Mouse (Mus musculus): ENCODE data around the gene Zfp811. TPM values are rescaled to one million over a fixed set of nuclear protein-coding genes. Genes with fewer than 3 reads are reported as not detected.

The Zfp811 gene
- polyA plus RNA-seq, 1 experiment from 2014 or later, result 40.9 TPM

GRCm38 (mm10) chr17:32750611-32751010, 59.1 kb downstream of the Zfp811 start:
- 53% methylated on average over 5 of the region's 5 CpGs for WGBS
- H3K36me3 ChIP-seq, result no peaks in the 10 kb centered on the region

More at GRCm38 (mm10) chr17:32750611-32751010, 59.1 kb downstream of the Zfp811 start:
- no peak for ATAC-seq (replicated peaks)
- no peak overlapping the region for H3K27ac ChIP-seq (replicated peaks)
- H3K4me1 ChIP-seq, result no peaks in the 10 kb centered on the region
- H3K4me3 ChIP-seq, result no peak overlapping the region
- no peak overlapping the region for H3K9ac ChIP-seq (replicated peaks)
- no peaks in the 10 kb centered on the region for H3K9me3 ChIP-seq
- no peaks in the 10 kb centered on the region for H3K27me3 ChIP-seq
- no peak overlapping the region for H3K4me2 ChIP-seq (replicated peaks)

Other genes starting within 250 kb of the Zfp811 start
- not detected in 2 replicates for gene Cyp4f37, start 188.6 kb downstream of the Zfp811 start, polyA plus RNA-seq (2015; fragmentation: Nextera tagmentation; extraction: Ambion mirVana)
- not detected in 2 replicates for gene Cyp4f40, start 151.0 kb downstream of the Zfp811 start, polyA plus RNA-seq (2015; fragmentation: Nextera tagmentation; extraction: Ambion mirVana)
- gene Cyp4f15, start 124.3 kb downstream of the Zfp811 start, polyA plus RNA-seq (2015; fragmentation: Nextera tagmentation; extraction: Ambion mirVana), result 1.1 and 1.5 TPM in 2 replicates
- 43.1 and 44.7 TPM in 2 replicates for gene Zfp871, start 21.6 kb downstream of the Zfp811 start, polyA plus RNA-seq (2015; fragmentation: Nextera tagmentation; extraction: Ambion mirVana)
- gene Zfp799, start 20.3 kb upstream of the Zfp811 start, polyA plus RNA-seq (2015; fragmentation: Nextera tagmentation; extraction: Ambion mirVana), result 22.8 and 23.6 TPM in 2 replicates
- 9.2 and 10.6 TPM in 2 replicates for gene Zfp870, start 81.7 kb upstream of the Zfp811 start, polyA plus RNA-seq (2015; fragmentation: Nextera tagmentation; extraction: Ambion mirVana)
- 0.10 TPM in 1 of 2 replicates, not detected in the other for gene Cyp4f14, start 107.4 kb upstream of the Zfp811 start, polyA plus RNA-seq (2015; fragmentation: Nextera tagmentation; extraction: Ambion mirVana)
- 7.0 and 7.9 TPM in 2 replicates for gene Cyp4f13, start 137.5 kb upstream of the Zfp811 start, polyA plus RNA-seq (2015; fragmentation: Nextera tagmentation; extraction: Ambion mirVana)
- 9.7 and 10.9 TPM in 2 replicates for gene Zfp472, start 155.9 kb upstream of the Zfp811 start, polyA plus RNA-seq (2015; fragmentation: Nextera tagmentation; extraction: Ambion mirVana)
- gene Zfp952, start 183.2 kb upstream of the Zfp811 start, polyA plus RNA-seq (2015; fragmentation: Nextera tagmentation; extraction: Ambion mirVana), result 22.0 and 22.6 TPM in 2 replicates
- gene Zfp763, start 223.5 kb upstream of the Zfp811 start, polyA plus RNA-seq (2015; fragmentation: Nextera tagmentation; extraction: Ambion mirVana), result 28.8 and 30.1 TPM in 2 replicates

Measured in forebrain, embryonic 15.5 days (tissue).